Mouse (Mus musculus) liver, embryonic 16.5 days (tissue): ENCODE results near the gene Prkca. TPM values are rescaled to one million over a fixed set of nuclear protein-coding genes. Genes with fewer than 3 reads are reported as not detected.

Source experiments
- ATAC-seq: fragments of 200-750 bp; cut with Nextera tagmentation; 2 replicates; pipeline ENCODE4 v1.8.0; 2017; ENCODE audit warnings: low read depth, mild to moderate bottlenecking, moderate number of reproducible peaks, moderate library complexity
- H3K27ac ChIP-seq: fragments of 300-500 bp; sonication (generic); 2 replicates; pipeline ENCODE4 v1.5.1; 2014; ENCODE audit warnings: mild to moderate bottlenecking, low read length
- H3K27me3 ChIP-seq: fragments of 300-500 bp; sonication (generic); 2 replicates; pipeline ENCODE4 v1.6.1; 2014; ENCODE audit warnings: low read depth, low read length, mixed read lengths; ENCODE audit not compliant: control insufficient read depth, insufficient read depth
- H3K36me3 ChIP-seq: fragments of 300-500 bp; sonication (generic); 2 replicates; pipeline ENCODE4 v1.6.1; 2014; ENCODE audit warnings: mild to moderate bottlenecking; ENCODE audit not compliant: control insufficient read depth, insufficient read depth
- H3K4me1 ChIP-seq: fragments of 300-500 bp; sonication (generic); 2 replicates; pipeline ENCODE4 v1.6.1; 2014; ENCODE audit warnings: low read depth, low read length, mixed read lengths; ENCODE audit not compliant: control insufficient read depth
- H3K4me2 ChIP-seq: fragments of 300-500 bp; sonication (generic); 2 replicates; pipeline ENCODE4 v1.6.1; 2014; ENCODE audit warnings: low read depth, low read length, mixed read lengths
- H3K4me3 ChIP-seq: fragments of 300-500 bp; sonication (generic); 2 replicates; pipeline ENCODE4 v1.5.1; 2014; ENCODE audit warnings: low read depth, mild to moderate bottlenecking, low read length
- H3K9ac ChIP-seq: fragments of 300-500 bp; sonication (generic); 2 replicates; pipeline ENCODE4 v1.6.1; 2014; ENCODE audit warnings: low read depth, low read length
- H3K9me3 ChIP-seq: fragments of 300-500 bp; sonication (generic); replicated peaks from 2 replicates; pipeline ENCODE4 v1.6.1; 2016; ENCODE audit warnings: low read length; ENCODE audit not compliant: control insufficient read depth
- WGBS: fragments of 180-500 bp; shearing (Covaris S2); extraction: QIAGEN DNeasy Blood & Tissue Kit; methylation state at CpG from one replicate; pipeline ENCODE4 v1.1.7; 2014; ENCODE audit not compliant: insufficient replicate concordance; 5-methylcytosine and 5-hydroxymethylcytosine counted together
- polyA plus RNA-seq: library from polyadenylated mRNA; unstranded; fragments of >200 nt; fragmentation: Nextera tagmentation; extraction: Ambion mirVana; gene quantifications from 2 replicates; pipeline ENCODE4 v1.2.1, GENCODE M21; 2015

Gene Prkca
- polyA plus RNA-seq, 1 experiment from 2014 or later: 3.4 TPM

- Histone ChIP-seq H3K9me3 (no peaks in the 10 kb centered on the region), H3K9ac (no peak overlapping the region), H3K4me3 (no peak overlapping the region), H3K4me2 (no peak overlapping the region), H3K4me1 (no peaks in the 10 kb centered on the region), H3K27ac (no peak overlapping the region), H3K27me3 (no peaks in the 10 kb centered on the region), H3K36me3 (no peaks in the 10 kb centered on the region)
- 38% methylated on average over 10 of the region's 10 CpGs for WGBS
- no peak for ATAC-seq
Measured at GRCm38 (mm10) chr11:108030956-108031604, 312.6 kb downstream of the Prkca start.

- H3K9me3 ChIP-seq: no peaks in the 10 kb centered on the region
- H3K4me1 ChIP-seq: no peaks in the 10 kb centered on the region
- H3K4me2 ChIP-seq: no peak overlapping the region
- WGBS: 77% methylated on average over 11 of the region's 11 CpGs
- no peak overlapping the region for H3K9ac ChIP-seq
- no peak overlapping the region for H3K4me3 ChIP-seq
- no peak overlapping the region for H3K27ac ChIP-seq
- no peak for ATAC-seq
- no peaks in the 10 kb centered on the region for H3K36me3 ChIP-seq
- no peaks in the 10 kb centered on the region for H3K27me3 ChIP-seq
Measured at GRCm38 (mm10) chr11:108029321-108029720, 314.4 kb downstream of the Prkca start.

GRCm38 (mm10) chr11:108028398-108028797 lies 315.3 kb downstream of the Prkca start:
- H3K4me3 ChIP-seq: no peak overlapping the region
- H3K4me2 ChIP-seq: no peak overlapping the region
- H3K27ac ChIP-seq: no peak overlapping the region
- H3K9me3 ChIP-seq: no peaks in the 10 kb centered on the region
- ATAC-seq: no peak
- no peaks in the 10 kb centered on the region for H3K27me3 ChIP-seq
- no peaks in the 10 kb centered on the region for H3K36me3 ChIP-seq
- no peaks in the 10 kb centered on the region for H3K4me1 ChIP-seq
- no peak overlapping the region for H3K9ac ChIP-seq
- WGBS: 51% methylated on average over 12 of the region's 12 CpGs

- Histone ChIP-seq H3K9me3 (no peaks in the 10 kb centered on the region), H3K4me3 (no peak overlapping the region), H3K27ac (no peak overlapping the region), H3K36me3 (no peaks in the 10 kb centered on the region), H3K9ac (no peak overlapping the region), H3K4me2 (no peak overlapping the region), H3K4me1 (no peaks in the 10 kb centered on the region), H3K27me3 (no peaks in the 10 kb centered on the region)
- no peak for ATAC-seq
- WGBS: 46% methylated on average over 7 of the region's 7 CpGs
Measured at GRCm38 (mm10) chr11:108025726-108026425, 317.9 kb downstream of the Prkca start.

- 57% methylated on average over 14 of the region's 14 CpGs for WGBS
- H3K27ac ChIP-seq: no peak overlapping the region
- H3K9me3 ChIP-seq: no peaks in the 10 kb centered on the region
- H3K4me2 ChIP-seq: no peak overlapping the region
- H3K4me1 ChIP-seq: no peaks in the 10 kb centered on the region
- no peak overlapping the region for H3K4me3 ChIP-seq
- H3K36me3 ChIP-seq: no peaks in the 10 kb centered on the region
- ATAC-seq: no peak
- H3K9ac ChIP-seq: no peak overlapping the region
- no peaks in the 10 kb centered on the region for H3K27me3 ChIP-seq
Measured at GRCm38 (mm10) chr11:108023188-108023587, 320.5 kb downstream of the Prkca start.

GRCm38 (mm10) chr11:108020889-108021288 lies 322.8 kb downstream of the Prkca start:
- Histone ChIP-seq H3K36me3 (no peaks in the 10 kb centered on the region), H3K27ac (no peak overlapping the region), H3K9me3 (no peaks in the 10 kb centered on the region), H3K4me3 (no peak overlapping the region), H3K9ac (no peak overlapping the region), H3K27me3 (no peaks in the 10 kb centered on the region), H3K4me1 (no peaks in the 10 kb centered on the region), H3K4me2 (no peak overlapping the region)
- 61% methylated on average over 3 of the region's 3 CpGs for WGBS
- no peak for ATAC-seq

- no peak overlapping the region for H3K27ac ChIP-seq
- no peaks in the 10 kb centered on the region for H3K27me3 ChIP-seq
- no peak overlapping the region for H3K4me3 ChIP-seq
- no peak overlapping the region for H3K9ac ChIP-seq
- 35% methylated on average over 5 of the region's 5 CpGs for WGBS
- H3K4me2 ChIP-seq: no peak overlapping the region
- no peak for ATAC-seq
- H3K36me3 ChIP-seq: no peaks in the 10 kb centered on the region
- no peaks in the 10 kb centered on the region for H3K4me1 ChIP-seq
- no peaks in the 10 kb centered on the region for H3K9me3 ChIP-seq
Measured at GRCm38 (mm10) chr11:108015284-108015683, 328.4 kb downstream of the Prkca start.

GRCm38 (mm10) chr11:108013390-108013789 lies 330.3 kb downstream of the Prkca start:
- Histone ChIP-seq H3K27ac (no peak overlapping the region), H3K9ac (no peak overlapping the region), H3K4me1 (no peaks in the 10 kb centered on the region), H3K36me3 (no peaks in the 10 kb centered on the region), H3K27me3 (no peaks in the 10 kb centered on the region), H3K4me3 (no peak overlapping the region), H3K9me3 (no peaks in the 10 kb centered on the region), H3K4me2 (no peak overlapping the region)
- no peak for ATAC-seq
- WGBS: 60% methylated on average over 5 of the region's 5 CpGs

- H3K9ac ChIP-seq: no peak overlapping the region
- H3K27ac ChIP-seq: no peak overlapping the region
- H3K27me3 ChIP-seq: no peaks in the 10 kb centered on the region
- H3K4me1 ChIP-seq: no peaks in the 10 kb centered on the region
- WGBS: 61% methylated on average over 4 of the region's 4 CpGs
- no peak overlapping the region for H3K4me3 ChIP-seq
- no peaks in the 10 kb centered on the region for H3K9me3 ChIP-seq
- no peak for ATAC-seq
- H3K36me3 ChIP-seq: no peaks in the 10 kb centered on the region
- H3K4me2 ChIP-seq: no peak overlapping the region
Measured at GRCm38 (mm10) chr11:108010465-108010864, 333.3 kb downstream of the Prkca start.
